Mouse (Mus musculus) cerebellum, postnatal 36 days (tissue): ENCODE data around the gene Arap2.
"Not testable (repeated sequence)": the region's sequence is repeated elsewhere in the genome, so short reads cannot be mapped to it uniquely, and the experiment has no call there.

Source experiments
- DNase-seq, 2 experiments: peaks; one replicate each; pipeline ENCODE4 v3.0.0; 2021 to 2022; ENCODE audit warnings: mixed read lengths in 2 of 2

Gene Arap2

DNA sequence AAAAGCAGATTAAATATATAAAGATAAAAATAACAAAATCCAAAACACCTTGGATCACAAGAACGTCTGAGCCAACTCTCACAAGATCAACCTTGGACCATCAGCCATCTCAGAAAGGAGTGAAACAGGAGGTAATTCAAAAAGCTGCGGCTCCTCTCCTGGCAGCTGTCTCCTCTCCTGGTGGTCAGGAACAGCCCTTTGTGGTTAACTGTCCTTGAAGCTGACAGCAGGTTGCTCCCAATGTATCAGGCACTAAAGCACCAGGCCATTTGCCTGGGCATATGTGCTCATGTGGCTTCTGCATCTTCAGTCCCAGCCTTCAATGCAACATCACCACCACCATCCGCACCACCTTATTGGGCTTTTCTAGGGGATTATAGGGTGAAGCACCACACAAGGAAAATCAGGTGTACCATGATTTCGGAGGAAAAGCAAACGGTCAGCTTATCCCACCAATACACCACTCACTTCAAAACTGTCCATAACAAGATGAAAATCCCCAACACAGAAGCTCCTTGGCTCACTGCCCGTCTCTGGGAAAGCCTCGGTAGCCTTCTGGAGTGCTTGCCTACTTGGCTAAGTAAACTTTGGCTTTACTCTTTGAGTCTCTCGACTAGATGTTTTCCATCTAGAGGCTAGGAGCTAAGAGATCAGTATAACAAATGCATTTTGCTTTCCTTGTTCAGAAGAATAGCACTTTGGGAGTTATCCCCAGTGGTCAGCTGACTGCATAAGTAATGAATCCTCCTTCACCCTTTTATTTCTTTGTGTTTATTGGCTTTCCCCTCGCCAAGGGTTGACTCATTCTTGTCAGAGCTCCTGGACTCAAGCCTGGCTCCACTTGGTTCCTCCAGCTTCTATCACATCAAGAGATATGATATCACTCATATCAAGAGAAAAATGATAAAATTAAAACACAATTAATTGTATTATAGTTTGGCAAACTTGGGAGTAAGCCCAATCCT lies 26.2 kb downstream of the Arap2 start:
- peak; percentile 17 to 21 for DNase-seq

- DNase-seq, result not testable (repeated sequence)
Measured at GRCm38 (mm10) chr5:62730573-62730972, 35.4 kb downstream of the Arap2 start.

DNA sequence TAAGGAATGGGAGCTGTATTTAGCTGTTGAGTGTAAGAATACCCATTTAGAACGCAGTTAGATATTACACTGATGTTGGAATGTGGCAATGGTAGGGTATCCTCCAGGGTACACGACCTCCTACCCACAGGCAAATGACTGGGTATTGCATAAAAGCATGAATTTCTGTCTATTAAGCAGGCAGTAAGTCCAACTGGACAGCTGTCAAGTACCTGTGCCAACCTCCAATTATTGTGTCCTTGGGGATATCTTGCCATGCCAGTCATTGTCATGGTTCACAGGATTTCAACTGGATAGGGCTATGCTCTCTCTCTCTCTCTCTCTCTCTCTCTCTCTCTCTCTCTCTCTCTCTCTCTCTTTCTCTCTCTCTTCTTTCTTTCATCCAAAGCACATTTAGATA lies 40.4 kb downstream of the Arap2 start:
- no peak for DNase-seq

DNA sequence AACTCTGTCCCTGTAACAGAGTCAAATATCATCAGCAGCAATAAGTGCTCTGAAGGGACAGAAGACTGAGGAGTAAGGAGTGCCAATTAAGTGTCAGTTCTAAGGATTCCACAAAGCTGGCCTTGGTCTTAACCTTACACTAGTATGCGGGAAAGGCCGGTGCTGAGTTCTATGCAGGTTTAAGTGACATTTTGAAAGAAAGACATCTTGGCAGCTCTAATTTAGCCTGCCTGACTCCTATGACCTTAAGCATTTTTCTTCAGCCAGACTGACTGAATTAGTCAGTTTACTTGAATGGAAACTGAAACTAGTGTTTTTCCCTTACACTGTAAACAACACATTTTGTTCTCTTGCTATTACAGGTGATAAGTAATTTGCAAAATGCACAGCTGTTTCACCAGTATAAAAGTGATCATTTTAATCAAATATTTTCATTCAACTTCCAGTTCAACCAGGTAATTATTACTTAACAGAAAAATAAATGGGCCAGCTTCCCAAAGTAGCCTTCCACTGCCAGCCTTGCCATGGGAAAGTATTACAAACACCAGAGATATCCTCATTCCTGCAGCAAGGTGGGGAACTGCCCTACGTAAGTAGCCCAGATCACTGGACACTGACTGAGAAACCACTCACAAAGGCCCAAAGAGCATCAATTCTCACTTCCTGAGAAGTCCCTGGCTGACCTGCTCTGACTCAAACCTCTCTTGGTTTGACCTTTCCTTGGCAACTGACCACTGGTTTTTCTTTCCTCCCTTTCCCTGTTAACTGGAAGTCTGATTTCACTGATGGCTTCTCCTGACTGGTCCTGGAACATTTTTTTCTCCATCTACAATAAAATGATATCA lies 42.5 kb downstream of the Arap2 start:
- DNase-seq, result no peak

DNA sequence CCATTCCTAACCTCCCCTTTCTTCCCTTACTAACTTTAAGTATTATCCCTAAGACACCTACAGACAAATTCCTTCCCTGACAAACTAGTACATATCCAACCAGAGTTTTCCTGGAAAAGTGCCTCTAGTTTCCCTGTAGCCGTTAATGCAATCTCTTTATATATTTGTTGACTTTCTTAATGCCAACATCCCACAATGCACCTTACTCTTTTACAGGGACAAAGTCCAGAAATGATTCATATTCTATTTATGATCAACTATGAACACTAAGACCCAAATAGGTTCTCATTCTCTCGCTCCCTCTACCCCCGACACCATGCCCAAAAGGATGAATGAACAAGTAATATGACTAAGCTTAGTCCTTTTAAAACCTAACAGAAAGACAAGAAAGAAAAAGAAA lies 49.5 kb downstream of the Arap2 start:
- DNase-seq, result no peak

- no peak for DNase-seq
Measured at GRCm38 (mm10) chr5:62715977-62716376, 50.0 kb downstream of the Arap2 start.

DNA sequence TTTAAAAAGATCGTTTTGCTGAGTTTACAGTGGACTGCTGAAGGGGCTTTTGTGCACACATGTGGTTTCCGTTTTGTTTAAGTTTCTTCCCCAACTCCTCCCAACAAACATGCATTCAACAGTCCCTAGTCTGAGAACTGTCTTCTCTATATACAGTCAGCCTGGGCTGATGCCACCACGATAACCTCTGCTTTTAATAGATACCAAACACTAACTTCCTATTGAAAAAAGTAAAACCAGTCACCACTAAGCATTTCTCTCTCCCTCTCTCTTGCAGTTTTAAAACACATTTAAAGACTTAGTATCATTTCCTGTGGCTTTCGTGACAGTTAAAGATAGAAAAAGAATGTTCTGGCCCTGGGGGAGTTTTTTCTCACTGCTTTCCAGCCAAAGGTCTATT lies 50.5 kb downstream of the Arap2 start:
- DNase-seq, result no peak

GRCm38 (mm10) chr5:62710955-62711354 lies 55.0 kb downstream of the Arap2 start:
- no peak for DNase-seq

DNA sequence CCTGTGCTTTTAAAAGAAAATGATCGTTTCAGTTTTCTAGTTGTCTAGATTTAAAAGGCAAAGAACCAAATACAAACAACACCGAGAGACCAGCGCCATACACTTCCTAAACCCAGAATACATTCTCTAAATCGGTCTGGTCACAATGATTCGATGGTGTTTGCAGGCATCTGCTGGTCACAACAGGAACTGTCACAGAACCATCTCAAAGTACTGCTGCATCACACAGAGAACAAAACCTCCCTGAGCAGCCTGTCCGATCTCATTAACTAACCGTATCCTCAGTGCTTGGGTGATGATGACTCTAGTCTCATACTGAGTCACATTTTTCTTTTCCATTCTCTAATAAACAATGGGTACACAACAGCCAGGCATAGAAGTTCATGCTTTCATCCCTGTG lies 59.1 kb downstream of the Arap2 start:
- peak; percentile 23 to 51 for DNase-seq

DNA sequence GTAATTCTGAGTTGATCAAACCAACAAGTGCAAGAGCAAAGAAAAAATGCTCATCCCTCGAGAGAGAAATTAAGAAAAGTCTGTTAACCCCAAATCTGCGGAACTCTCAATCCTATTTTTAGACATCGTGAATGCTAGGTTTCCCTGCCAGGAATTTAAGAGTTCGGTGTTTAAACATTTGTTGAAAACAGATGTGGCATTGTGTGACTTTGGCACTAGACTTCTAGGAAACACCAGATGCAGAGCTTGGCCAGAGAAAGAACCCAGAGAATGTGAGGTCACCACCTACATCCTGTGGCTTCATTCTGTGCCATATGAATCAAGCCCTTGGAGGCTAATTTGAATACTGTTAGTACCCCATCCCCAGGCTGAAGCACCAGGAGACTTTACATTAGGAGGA lies 76.0 kb downstream of the Arap2 start:
- DNase-seq, result no peak

- no peak for DNase-seq
Measured at GRCm38 (mm10) chr5:62683751-62684150, 82.2 kb downstream of the Arap2 start.

DNA sequence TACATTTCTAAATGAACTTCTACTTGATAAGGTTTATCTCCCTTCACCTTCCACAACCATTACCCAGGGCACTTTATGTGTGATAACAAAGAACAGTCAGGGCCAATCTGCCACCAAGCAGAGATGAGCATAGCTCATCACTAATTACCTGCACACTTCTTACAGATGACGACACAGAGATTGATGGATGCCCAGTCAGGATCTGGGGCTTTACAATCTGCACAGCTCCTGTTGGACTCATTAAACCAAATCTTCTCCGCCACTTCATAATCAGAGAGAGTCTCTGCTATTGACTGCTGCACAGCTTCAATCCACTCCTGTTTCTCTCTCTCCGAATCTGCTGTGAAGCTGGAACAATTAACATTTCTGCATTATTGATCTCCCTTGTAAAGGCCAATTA lies 82.8 kb downstream of the Arap2 start:
- no peak for DNase-seq

GRCm38 (mm10) chr5:62677390-62677789 lies 88.6 kb downstream of the Arap2 start:
- no peak for DNase-seq

- DNase-seq, result no peak
Measured at GRCm38 (mm10) chr5:62672736-62673436, 93.1 kb downstream of the Arap2 start.

DNA sequence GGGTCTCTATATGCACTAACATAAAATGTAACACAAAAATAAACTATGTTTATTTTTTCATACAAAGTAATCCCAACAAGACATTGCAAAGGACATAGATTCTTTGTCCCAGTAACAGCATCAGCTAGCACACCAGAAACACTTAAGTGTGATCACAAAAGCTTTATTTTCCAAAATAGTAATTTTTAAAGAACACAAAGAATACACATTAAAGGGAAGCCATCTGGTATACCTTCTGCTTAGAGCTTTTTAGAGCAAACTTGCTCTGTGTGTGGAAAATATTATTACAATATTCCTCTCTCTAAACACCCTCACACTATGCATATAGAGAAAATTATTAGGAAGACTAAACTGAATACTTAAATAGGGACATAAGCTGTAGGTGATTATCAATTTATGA lies 100.6 kb downstream of the Arap2 start:
- DNase-seq, result no peak

DNA sequence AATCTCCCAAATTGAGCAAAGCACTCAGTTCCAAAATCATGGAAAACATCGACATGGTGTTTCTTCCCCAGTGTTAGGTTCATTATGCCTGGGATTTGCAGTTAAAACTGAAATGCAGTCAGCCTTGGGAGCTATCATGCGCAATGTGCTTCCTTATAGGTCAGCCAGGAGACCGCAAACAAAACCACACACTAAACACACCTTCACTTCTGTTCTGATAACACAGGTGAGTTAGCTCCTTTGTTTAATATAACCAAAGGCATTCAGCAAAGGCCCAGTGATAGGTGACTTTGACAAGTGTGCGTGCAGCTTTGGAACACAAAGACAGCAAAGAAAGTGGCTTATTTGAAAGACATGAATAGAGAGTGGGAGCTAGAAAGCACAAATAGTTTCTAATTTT lies 101.1 kb downstream of the Arap2 start:
- DNase-seq, result no peak

DNA sequence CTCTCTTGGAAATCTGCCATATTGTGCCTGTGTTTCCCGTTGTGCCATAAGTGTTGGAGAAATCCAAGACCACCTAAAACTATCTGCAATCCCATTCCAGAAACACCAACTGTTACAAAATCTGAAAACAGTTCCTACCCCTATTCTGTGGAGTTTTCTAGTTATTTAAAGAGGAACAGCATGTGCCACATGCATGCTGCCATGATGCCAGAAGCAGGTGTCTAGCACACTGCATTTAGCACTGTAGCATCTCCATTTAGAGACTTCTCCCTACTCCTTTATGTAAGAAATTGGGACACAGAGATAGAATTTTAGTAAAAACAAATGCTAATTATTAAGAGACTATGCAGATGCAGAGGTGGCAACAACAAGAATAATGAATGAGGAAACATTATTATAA lies 102.8 kb downstream of the Arap2 start:
- DNase-seq, result no peak

DNA sequence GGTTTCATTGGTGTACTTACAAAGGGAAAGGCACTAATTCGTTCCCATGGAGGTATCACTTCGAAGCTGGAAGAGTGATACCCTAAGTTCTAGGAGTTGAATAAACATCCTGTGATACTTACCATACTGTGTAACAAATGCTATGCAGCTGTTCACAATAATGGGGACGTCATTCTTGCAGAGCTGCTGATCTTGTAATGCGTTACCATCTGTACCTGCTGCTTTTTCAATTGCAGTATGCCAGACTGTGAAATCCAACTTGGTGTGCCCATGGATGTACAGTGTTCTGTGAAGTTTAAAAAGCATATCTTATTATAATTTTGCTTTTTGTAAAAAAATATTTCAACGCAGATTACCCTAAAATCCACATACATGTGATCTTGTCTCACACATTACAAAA lies 112.0 kb downstream of the Arap2 start:
- DNase-seq, result no peak

GRCm38 (mm10) chr5:62642330-62642729 lies 123.6 kb downstream of the Arap2 start:
- DNase-seq, result no peak

GRCm38 (mm10) chr5:62640501-62640900 lies 125.5 kb downstream of the Arap2 start:
- no peak for DNase-seq

- DNase-seq, result peak; percentile 24 to 29
Measured at GRCm38 (mm10) chr5:62636341-62636740, 129.6 kb downstream of the Arap2 start.

GRCm38 (mm10) chr5:62628901-62629300 lies 137.1 kb downstream of the Arap2 start:
- no peak for DNase-seq

GRCm38 (mm10) chr5:62622848-62623479 lies 143.0 kb downstream of the Arap2 start:
- no peak for DNase-seq
